Mouse (Mus musculus): ENCODE measurements around the gene Ncam2. TPM values are rescaled to one million over a fixed set of nuclear protein-coding genes. Genes with fewer than 3 reads are reported as not detected.

The Ncam2 gene
- polyA plus RNA-seq, 1 experiment from 2014 or later, result 2.1 TPM

- ATAC-seq (ENCODE audit: insufficient read depth, low FRiP score), result no peak
- Histone ChIP-seq H3K4me2 (ENCODE audit: low read depth, low read length) (no peak overlapping the region), H3K36me3 (ENCODE audit: control insufficient read depth, insufficient read depth, low read length) (no peaks in the 10 kb centered on the region), H3K27me3 (ENCODE audit: control insufficient read depth, insufficient read depth, low read length) (no peaks in the 10 kb centered on the region), H3K9me3 (replicated peaks; ENCODE audit: control insufficient read depth, low read length) (no peaks in the 10 kb centered on the region), H3K4me3 (replicated peaks; ENCODE audit: low read length) (no peak overlapping the region), H3K9ac (ENCODE audit: low read length) (no peak overlapping the region), H3K4me1 (ENCODE audit: control insufficient read depth, insufficient read depth, low read length) (no peaks in the 10 kb centered on the region), H3K27ac (ENCODE audit: low read length) (no peak overlapping the region)
- WGBS, result 44% methylated on average over 5 of the region's 5 CpGs
Measured at GRCm38 (mm10) chr16:81284241-81284640, 83.7 kb downstream of the Ncam2 start.

- Histone ChIP-seq H3K36me3 (ENCODE audit: control insufficient read depth, insufficient read depth, low read length) (no peaks in the 10 kb centered on the region), H3K9ac (ENCODE audit: low read length) (no peak overlapping the region), H3K27me3 (ENCODE audit: control insufficient read depth, insufficient read depth, low read length) (no peaks in the 10 kb centered on the region), H3K4me3 (replicated peaks; ENCODE audit: low read length) (no peak overlapping the region), H3K27ac (ENCODE audit: low read length) (no peak overlapping the region), H3K4me2 (ENCODE audit: low read depth, low read length) (no peak overlapping the region), H3K9me3 (replicated peaks; ENCODE audit: control insufficient read depth, low read length) (no peaks in the 10 kb centered on the region), H3K4me1 (ENCODE audit: control insufficient read depth, insufficient read depth, low read length) (no peaks in the 10 kb centered on the region)
- ATAC-seq (ENCODE audit: insufficient read depth, low FRiP score), result no peak
- WGBS, result 64% methylated on average over 7 of the region's 7 CpGs
Measured at GRCm38 (mm10) chr16:81284859-81285837, 84.7 kb downstream of the Ncam2 start.

- Histone ChIP-seq H3K36me3 (ENCODE audit: control insufficient read depth, insufficient read depth, low read length) (no peaks in the 10 kb centered on the region), H3K27me3 (ENCODE audit: control insufficient read depth, insufficient read depth, low read length) (no peaks in the 10 kb centered on the region), H3K4me1 (ENCODE audit: control insufficient read depth, insufficient read depth, low read length) (no peaks in the 10 kb centered on the region), H3K27ac (ENCODE audit: low read length) (no peak overlapping the region), H3K9ac (ENCODE audit: low read length) (no peak overlapping the region), H3K4me2 (ENCODE audit: low read depth, low read length) (no peak overlapping the region), H3K9me3 (replicated peaks; ENCODE audit: control insufficient read depth, low read length) (no peaks in the 10 kb centered on the region), H3K4me3 (replicated peaks; ENCODE audit: low read length) (no peak overlapping the region)
- no peak for ATAC-seq (ENCODE audit: insufficient read depth, low FRiP score)
- 92% methylated on average over 2 of the region's 2 CpGs for WGBS
Measured at GRCm38 (mm10) chr16:81285882-81286281, 85.4 kb downstream of the Ncam2 start.

GRCm38 (mm10) chr16:81303806-81304205 lies 103.3 kb downstream of the Ncam2 start:
- Histone ChIP-seq H3K9me3 (replicated peaks; ENCODE audit: control insufficient read depth, low read length) (no peaks in the 10 kb centered on the region), H3K9ac (ENCODE audit: low read length) (no peak overlapping the region), H3K27me3 (ENCODE audit: control insufficient read depth, insufficient read depth, low read length) (no peaks in the 10 kb centered on the region), H3K4me3 (replicated peaks; ENCODE audit: low read length) (no peak overlapping the region), H3K27ac (ENCODE audit: low read length) (no peak overlapping the region), H3K36me3 (ENCODE audit: control insufficient read depth, insufficient read depth, low read length) (no peaks in the 10 kb centered on the region), H3K4me2 (ENCODE audit: low read depth, low read length) (no peak overlapping the region), H3K4me1 (ENCODE audit: control insufficient read depth, insufficient read depth, low read length) (no peaks in the 10 kb centered on the region)
- WGBS, result 83% methylated on average over 2 of the region's 2 CpGs
- no peak for ATAC-seq (ENCODE audit: insufficient read depth, low FRiP score)

GRCm38 (mm10) chr16:81309215-81309614 lies 108.7 kb downstream of the Ncam2 start:
- Histone ChIP-seq H3K36me3 (ENCODE audit: control insufficient read depth, insufficient read depth, low read length) (no peaks in the 10 kb centered on the region), H3K27ac (ENCODE audit: low read length) (no peak overlapping the region), H3K9ac (ENCODE audit: low read length) (no peak overlapping the region), H3K27me3 (ENCODE audit: control insufficient read depth, insufficient read depth, low read length) (no peaks in the 10 kb centered on the region), H3K4me1 (ENCODE audit: control insufficient read depth, insufficient read depth, low read length) (no peaks in the 10 kb centered on the region), H3K9me3 (replicated peaks; ENCODE audit: control insufficient read depth, low read length) (no peaks in the 10 kb centered on the region), H3K4me3 (replicated peaks; ENCODE audit: low read length) (no peak overlapping the region), H3K4me2 (ENCODE audit: low read depth, low read length) (no peak overlapping the region)
- no peak for ATAC-seq (ENCODE audit: insufficient read depth, low FRiP score)
- 78% methylated on average over 3 of the region's 3 CpGs for whole genome bisulfite sequencing

GRCm38 (mm10) chr16:81319037-81319436 lies 118.5 kb downstream of the Ncam2 start:
- Histone ChIP-seq H3K27ac (ENCODE audit: low read length) (no peak overlapping the region), H3K4me3 (replicated peaks; ENCODE audit: low read length) (no peak overlapping the region), H3K4me2 (ENCODE audit: low read depth, low read length) (no peak overlapping the region), H3K9ac (ENCODE audit: low read length) (no peak overlapping the region), H3K36me3 (ENCODE audit: control insufficient read depth, insufficient read depth, low read length) (no peaks in the 10 kb centered on the region), H3K4me1 (ENCODE audit: control insufficient read depth, insufficient read depth, low read length) (no peaks in the 10 kb centered on the region), H3K9me3 (replicated peaks; ENCODE audit: control insufficient read depth, low read length) (no peaks in the 10 kb centered on the region), H3K27me3 (ENCODE audit: control insufficient read depth, insufficient read depth, low read length) (no peaks in the 10 kb centered on the region)
- WGBS, result 85% methylated on average over 1 of the region's 1 CpGs
- no peak for ATAC-seq (ENCODE audit: insufficient read depth, low FRiP score)

- ATAC-seq (ENCODE audit: insufficient read depth, low FRiP score), result no peak
- Histone ChIP-seq H3K27ac (ENCODE audit: low read length) (no peak overlapping the region), H3K36me3 (ENCODE audit: control insufficient read depth, insufficient read depth, low read length) (no peaks in the 10 kb centered on the region), H3K4me2 (ENCODE audit: low read depth, low read length) (no peak overlapping the region), H3K27me3 (ENCODE audit: control insufficient read depth, insufficient read depth, low read length) (no peaks in the 10 kb centered on the region), H3K9me3 (replicated peaks; ENCODE audit: control insufficient read depth, low read length) (no peaks in the 10 kb centered on the region), H3K4me1 (ENCODE audit: control insufficient read depth, insufficient read depth, low read length) (no peaks in the 10 kb centered on the region), H3K9ac (ENCODE audit: low read length) (no peak overlapping the region), H3K4me3 (replicated peaks; ENCODE audit: low read length) (no peak overlapping the region)
- WGBS, result 21% methylated on average over 2 of the region's 2 CpGs
Measured at GRCm38 (mm10) chr16:81330539-81330938, 130.0 kb downstream of the Ncam2 start.

- 62% methylated on average over 2 of the region's 2 CpGs for WGBS
- no peak overlapping the region for H3K4me3 ChIP-seq (replicated peaks; ENCODE audit: low read length)
Measured at GRCm38 (mm10) chr16:81365901-81366300, 165.4 kb downstream of the Ncam2 start.

GRCm38 (mm10) chr16:81374234-81374633 lies 173.7 kb downstream of the Ncam2 start:
- Histone ChIP-seq H3K27me3 (ENCODE audit: control insufficient read depth, insufficient read depth, low read length) (no peaks in the 10 kb centered on the region), H3K4me1 (ENCODE audit: control insufficient read depth, insufficient read depth, low read length) (no peaks in the 10 kb centered on the region), H3K9ac (ENCODE audit: low read length) (no peak overlapping the region), H3K27ac (ENCODE audit: low read length) (no peak overlapping the region), H3K9me3 (replicated peaks; ENCODE audit: control insufficient read depth, low read length) (no peaks in the 10 kb centered on the region), H3K4me3 (replicated peaks; ENCODE audit: low read length) (no peak overlapping the region), H3K36me3 (ENCODE audit: control insufficient read depth, insufficient read depth, low read length) (no peaks in the 10 kb centered on the region), H3K4me2 (ENCODE audit: low read depth, low read length) (no peak overlapping the region)
- 91% methylated on average over 8 of the region's 8 CpGs for whole genome bisulfite sequencing
- no peak for ATAC-seq (ENCODE audit: insufficient read depth, low FRiP score)

More at GRCm38 (mm10) chr16:81365901-81366300, 165.4 kb downstream of the Ncam2 start:
- Histone ChIP-seq H3K4me2 (ENCODE audit: low read depth, low read length) (no peak overlapping the region), H3K27ac (ENCODE audit: low read length) (no peak overlapping the region), H3K9ac (ENCODE audit: low read length) (no peak overlapping the region), H3K9me3 (replicated peaks; ENCODE audit: control insufficient read depth, low read length) (no peaks in the 10 kb centered on the region), H3K36me3 (ENCODE audit: control insufficient read depth, insufficient read depth, low read length) (no peaks in the 10 kb centered on the region), H3K4me1 (ENCODE audit: control insufficient read depth, insufficient read depth, low read length) (no peaks in the 10 kb centered on the region), H3K27me3 (ENCODE audit: control insufficient read depth, insufficient read depth, low read length) (no peaks in the 10 kb centered on the region)
- no peak for ATAC-seq (ENCODE audit: insufficient read depth, low FRiP score)

All from stomach, embryonic 16.5 days (tissue).